Mouse (Mus musculus) cortical plate, adult 2 months (tissue): Measurements from ENCODE around the gene Gm49339. TPM values are rescaled to one million over a fixed set of nuclear protein-coding genes. Genes with fewer than 3 reads are reported as not detected.
"Not testable (repeated sequence)": the region's sequence is repeated elsewhere in the genome, so short reads cannot be mapped to it uniquely, and the experiment has no call there.

Experiments used
- H3K27ac ChIP-seq: fragments of 200-500 bp; 2 replicates; pipeline ENCODE4 v1.5.1; 2012; ENCODE audit warnings: low read length, control low read depth, inconsistent platforms; ENCODE audit not compliant: insufficient read depth
- H3K4me1 ChIP-seq: fragments of 200-500 bp; 2 replicates; pipeline ENCODE4 v1.6.1; 2011; ENCODE audit warnings: low read length; ENCODE audit not compliant: control insufficient read depth, insufficient read depth
- H3K4me3 ChIP-seq: fragments of 200-500 bp; 2 replicates; pipeline ENCODE4 v1.5.1; 2011; ENCODE audit warnings: mild to moderate bottlenecking, low read length, control low read depth; ENCODE audit not compliant: insufficient read depth
- CTCF ChIP-seq: fragments of 200-500 bp; IDR thresholded peaks from 2 replicates; pipeline ENCODE4 v1.5.1; 2011; ENCODE audit warnings: mild to moderate bottlenecking, control low read depth, low read length; ENCODE audit not compliant: insufficient read depth; ENCODE audit errors: extremely low read depth
- POLR2A ChIP-seq: fragments of 200-500 bp; IDR thresholded peaks from 2 replicates; pipeline ENCODE4 v1.6.1; 2011; ENCODE audit warnings: mild to moderate bottlenecking, low read length, control low read depth; ENCODE audit not compliant: insufficient read depth; ENCODE audit errors: extremely low read depth
- polyA plus RNA-seq: library from polyadenylated mRNA; depleted of rRNA; stranded (reverse); fragments of >200 nt; gene quantifications from 2 replicates; pipeline ENCODE4 v1.2.3, GENCODE M21; 2012; rRNA removed

Gene Gm49339
- polyA plus RNA-seq: 0.25 and 0.32 TPM in 2 replicates

GRCm38 (mm10) chr10:51480397-51480796 is at the start of gene Gm49339, which contains the start of gene Lilr4b:
Gm49339 (plus strand) TSS chr10:51480612.
Lilr4b (plus strand) TSS chr10:51480632.
- not testable (repeated sequence) for H3K4me3 ChIP-seq, H3K27ac ChIP-seq, H3K4me1 ChIP-seq

GRCm38 (mm10) chr10:51432940-51433339 is 47.5 kb upstream of the Gm49339 start:
- no peak overlapping the region for H3K27ac ChIP-seq
- H3K4me3 ChIP-seq: no peak overlapping the region
- no peaks in the 10 kb centered on the region for H3K4me1 ChIP-seq
- TF ChIP-seq CTCF (no peak), POLR2A (no peak)

GRCm38 (mm10) chr10:51435684-51436083 is 44.7 kb upstream of the Gm49339 start:
- H3K27ac ChIP-seq: no peak overlapping the region
- H3K4me1 ChIP-seq: no peaks in the 10 kb centered on the region
- TF ChIP-seq POLR2A (no peak), CTCF (no peak)
- H3K4me3 ChIP-seq: no peak overlapping the region

- TF ChIP-seq CTCF (no peak), POLR2A (no peak)
These were observed 28.8 kb upstream of the Gm49339 start for GRCm38 (mm10) chr10:51451610-51452009.

GRCm38 (mm10) chr10:51453616-51454298 is 26.7 kb upstream of the Gm49339 start:
- no peaks in the 10 kb centered on the region for H3K4me1 ChIP-seq
- TF ChIP-seq CTCF (no peak), POLR2A (no peak)
- no peak overlapping the region for H3K4me3 ChIP-seq
- no peak overlapping the region for H3K27ac ChIP-seq

More at GRCm38 (mm10) chr10:51451610-51452009, 28.8 kb upstream of the Gm49339 start:
- Histone ChIP-seq H3K4me3 (no peak overlapping the region), H3K27ac (no peak overlapping the region), H3K4me1 (no peaks in the 10 kb centered on the region)

GRCm38 (mm10) chr10:51454365-51454764 is 26.0 kb upstream of the Gm49339 start:
- Histone ChIP-seq H3K27ac (no peak overlapping the region), H3K4me1 (no peaks in the 10 kb centered on the region), H3K4me3 (no peak overlapping the region)
- TF ChIP-seq CTCF (no peak), POLR2A (no peak)

GRCm38 (mm10) chr10:51455762-51456161 is 24.6 kb upstream of the Gm49339 start:
- TF ChIP-seq POLR2A: no peak
- TF ChIP-seq CTCF: no peak
- H3K27ac ChIP-seq: peak overlapping the region; percentile 29; the same call in 1 of the 2 replicates
- H3K4me3 ChIP-seq: no peak overlapping the region
- no peaks in the 10 kb centered on the region for H3K4me1 ChIP-seq

- Histone ChIP-seq H3K4me1 (no peaks in the 10 kb centered on the region), H3K27ac (peak overlapping the region; percentile 29), H3K4me3 (no peak overlapping the region)
- TF ChIP-seq POLR2A (no peak), CTCF (no peak)
These were observed 24.0 kb upstream of the Gm49339 start for GRCm38 (mm10) chr10:51456369-51456768.

GRCm38 (mm10) chr10:51463800-51464199 is 16.6 kb upstream of the Gm49339 start:
- H3K4me1 ChIP-seq, H3K27ac ChIP-seq, H3K4me3 ChIP-seq: not testable (repeated sequence)

- not testable (repeated sequence) for H3K27ac ChIP-seq, H3K4me3 ChIP-seq, H3K4me1 ChIP-seq
These were observed 10.3 kb downstream of the Gm49339 start, which contains the start of gene Lilrb4a for GRCm38 (mm10) chr10:51490691-51491090. Lilrb4a (plus strand) TSS chr10:51490956.
